Mouse (Mus musculus) CD8-positive naive resting alpha-beta T cell, adult 57 days (primary cell): ENCODE measurements around the gene Terf2. TPM values are rescaled to one million over a fixed set of nuclear protein-coding genes. Genes with fewer than 3 reads are reported as not detected.

Source experiments
- total RNA-seq: library from RNA; stranded (reverse); gene quantifications from one replicate; pipeline ENCODE4 v1.2.4, GENCODE M21; 2023

Gene Terf2
- total RNA-seq, result 62.3 TPM

DNA sequence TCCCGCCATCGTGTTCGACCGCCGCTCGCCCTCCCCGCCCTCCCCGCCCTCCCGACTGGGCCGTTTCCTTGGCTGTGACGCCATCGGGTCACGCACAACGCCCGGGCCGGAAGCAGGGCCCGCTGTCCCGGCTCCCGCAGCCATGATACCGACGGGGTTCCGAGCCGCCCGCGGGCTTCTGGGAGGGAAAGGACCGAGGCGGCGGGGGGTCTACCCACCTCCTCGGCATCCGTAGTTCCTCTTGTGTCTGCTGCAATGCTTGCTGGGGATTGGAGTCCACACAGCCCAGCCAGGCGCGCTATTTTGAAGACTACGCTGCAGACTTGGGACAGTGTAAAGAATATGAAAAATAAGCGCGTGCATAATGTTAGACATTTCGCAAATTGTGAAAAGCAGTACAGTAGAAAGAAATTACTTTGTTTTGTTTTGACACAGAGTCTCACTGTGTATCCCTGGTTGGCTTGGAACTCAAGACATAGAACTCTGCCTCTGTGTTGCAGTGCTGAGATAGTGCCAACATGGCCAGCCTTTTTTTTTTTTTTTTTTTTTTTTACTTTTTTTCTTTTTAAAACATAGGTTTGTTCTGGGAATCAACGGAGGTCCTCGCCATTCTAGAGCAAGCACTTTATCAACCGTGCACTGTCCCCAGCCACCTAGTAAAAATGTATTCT, at the start of gene Terf2:
TSS of gene Terf2 (minus strand) at position 182 of the 671 bp plus-strand sequence.

DNA sequence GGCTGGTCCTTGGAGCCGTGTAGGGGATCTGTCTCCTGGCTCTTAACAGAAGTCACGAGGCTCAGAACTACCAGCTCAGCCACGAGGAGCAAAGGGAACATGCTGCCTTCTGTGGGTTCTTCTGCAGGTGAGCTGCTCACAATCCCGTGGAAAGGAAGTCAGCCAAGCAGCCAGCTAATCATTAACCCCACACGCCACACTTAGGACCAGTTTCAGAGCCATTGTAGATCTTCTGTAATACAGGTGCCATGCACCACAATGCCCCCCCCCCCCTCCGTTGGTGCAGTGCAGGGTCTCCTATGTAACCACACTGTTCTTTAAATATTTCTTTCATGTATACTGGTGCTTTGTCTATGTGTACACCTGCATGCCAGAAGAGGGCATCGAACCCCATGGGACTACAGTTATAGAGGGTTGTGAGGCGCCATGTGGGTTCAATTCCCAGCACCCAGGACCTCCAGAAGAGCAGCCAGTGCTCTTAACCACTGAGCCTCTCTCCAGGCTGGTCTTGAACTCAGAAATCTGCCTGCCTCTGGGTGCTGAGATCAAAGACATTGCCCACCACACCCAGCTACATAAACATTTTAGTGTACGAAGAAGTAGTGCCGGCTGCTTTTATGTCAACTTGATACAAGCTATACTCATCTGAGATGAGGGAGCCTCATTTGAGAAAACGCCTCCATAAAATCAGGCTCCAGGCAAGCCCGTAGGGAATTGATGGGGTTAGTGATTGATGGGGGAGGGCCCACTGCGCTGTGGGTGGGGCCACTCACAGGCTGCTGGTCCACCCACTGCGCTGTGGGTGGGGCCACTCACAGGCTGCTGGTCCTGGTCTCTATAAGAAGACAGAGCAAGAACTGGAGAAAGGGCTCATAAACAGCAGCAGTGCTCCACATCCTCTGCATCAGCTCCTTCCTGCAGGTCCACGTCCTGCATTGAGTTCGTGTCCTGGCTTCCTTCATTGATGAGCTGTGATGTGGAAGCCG, 30.5 kb downstream of the Terf2 start, which contains the start of gene Tmed6:
TSS of gene Tmed6 (minus strand) at position 134 of the 986 bp plus-strand sequence.

DNA sequence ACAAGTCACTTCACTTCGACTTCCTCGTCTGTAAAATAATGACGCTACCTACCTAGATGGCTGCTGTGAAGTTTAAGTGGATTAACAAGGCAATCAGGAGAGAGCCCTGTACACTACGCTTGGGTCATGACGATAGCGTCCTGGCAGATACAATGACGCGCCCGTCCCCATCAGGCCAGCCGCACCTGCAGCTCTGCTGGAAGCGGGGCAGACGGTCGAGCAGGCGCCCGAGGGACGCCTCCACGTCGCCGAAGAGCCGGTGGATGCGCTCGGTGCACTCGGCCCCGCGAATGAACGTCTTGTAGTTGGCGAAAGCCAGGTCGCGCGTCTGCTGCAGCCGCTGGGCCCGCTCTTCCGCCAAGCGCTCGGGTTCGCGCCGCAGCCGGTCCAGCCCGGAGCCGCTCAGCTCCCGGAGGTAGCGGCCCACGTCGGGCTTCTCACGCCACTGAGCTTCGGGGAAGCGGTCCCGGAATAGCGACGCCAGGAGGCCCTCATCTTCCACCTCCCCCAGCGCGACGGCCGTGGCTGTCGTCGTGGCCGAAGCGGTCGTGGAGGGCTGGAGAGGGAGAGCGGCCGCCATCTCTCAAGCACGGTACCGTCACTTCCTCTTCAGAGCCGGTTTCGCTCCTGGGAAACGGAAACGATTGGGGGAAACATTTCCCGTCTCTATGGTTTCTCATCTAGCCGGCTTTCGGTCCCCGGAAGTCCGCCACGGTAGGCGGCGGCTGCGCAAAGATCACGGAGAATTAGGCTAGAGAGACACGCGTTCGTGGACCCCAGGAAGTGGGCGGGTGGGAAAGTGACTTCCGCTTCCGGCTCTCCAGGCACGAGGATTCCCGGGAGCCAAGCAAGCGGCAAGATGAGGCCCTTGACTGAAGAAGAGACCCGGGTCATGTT, 40.0 kb downstream of the Terf2 start, which contains the start of the genes Cog8 and Nip7:
TSS of gene Cog8 (minus strand) at position 614 of the 897 bp plus-strand sequence.
TSS of gene Nip7 (plus strand) at position 802 of the 897 bp plus-strand sequence.

DNA sequence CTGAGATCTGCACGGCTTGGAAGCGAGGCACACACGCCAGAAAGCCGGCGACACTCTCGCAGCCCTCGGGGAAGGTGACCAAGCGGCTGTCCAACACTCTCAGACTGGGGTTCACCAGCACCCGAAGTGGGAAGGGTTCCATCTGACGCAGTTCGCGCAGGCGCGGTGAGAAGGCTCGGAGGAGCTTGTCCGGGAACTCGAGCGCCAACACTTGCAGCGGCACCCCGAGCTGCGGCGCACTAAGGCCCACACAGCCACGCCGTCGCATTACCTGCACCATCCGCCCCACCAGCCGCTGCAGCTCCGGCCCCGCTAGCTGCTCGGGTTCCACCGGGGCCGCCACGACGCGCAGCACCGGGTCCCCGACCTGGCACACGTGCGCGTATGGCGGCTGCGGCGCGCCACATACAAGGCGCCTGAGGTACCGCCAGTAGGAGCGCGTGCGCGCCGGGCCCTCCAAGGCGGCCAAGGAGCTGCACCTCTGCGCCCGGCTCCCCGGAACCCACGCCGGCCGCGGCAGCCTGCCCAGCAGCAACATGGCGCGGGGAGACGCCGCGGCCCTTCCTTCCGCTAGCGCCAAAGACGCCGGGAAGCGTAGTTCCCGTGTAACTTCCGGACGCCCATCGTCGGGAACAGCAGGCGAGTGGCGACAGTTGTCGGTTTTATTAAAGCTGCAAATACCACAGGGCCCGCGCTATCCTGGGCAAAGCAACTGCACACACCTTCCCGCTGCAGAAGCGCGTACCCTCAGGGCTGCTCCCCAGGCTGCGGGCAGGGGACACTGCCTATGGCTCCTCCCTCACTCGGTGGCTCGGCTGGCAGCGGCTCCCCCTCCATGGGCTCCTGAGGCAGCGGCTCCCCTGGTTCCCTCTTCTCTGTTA, 48.0 kb downstream of the Terf2 start, which contains the start of gene Pdf:
TSS of gene Pdf (minus strand) at position 554 of the 881 bp plus-strand sequence.

DNA sequence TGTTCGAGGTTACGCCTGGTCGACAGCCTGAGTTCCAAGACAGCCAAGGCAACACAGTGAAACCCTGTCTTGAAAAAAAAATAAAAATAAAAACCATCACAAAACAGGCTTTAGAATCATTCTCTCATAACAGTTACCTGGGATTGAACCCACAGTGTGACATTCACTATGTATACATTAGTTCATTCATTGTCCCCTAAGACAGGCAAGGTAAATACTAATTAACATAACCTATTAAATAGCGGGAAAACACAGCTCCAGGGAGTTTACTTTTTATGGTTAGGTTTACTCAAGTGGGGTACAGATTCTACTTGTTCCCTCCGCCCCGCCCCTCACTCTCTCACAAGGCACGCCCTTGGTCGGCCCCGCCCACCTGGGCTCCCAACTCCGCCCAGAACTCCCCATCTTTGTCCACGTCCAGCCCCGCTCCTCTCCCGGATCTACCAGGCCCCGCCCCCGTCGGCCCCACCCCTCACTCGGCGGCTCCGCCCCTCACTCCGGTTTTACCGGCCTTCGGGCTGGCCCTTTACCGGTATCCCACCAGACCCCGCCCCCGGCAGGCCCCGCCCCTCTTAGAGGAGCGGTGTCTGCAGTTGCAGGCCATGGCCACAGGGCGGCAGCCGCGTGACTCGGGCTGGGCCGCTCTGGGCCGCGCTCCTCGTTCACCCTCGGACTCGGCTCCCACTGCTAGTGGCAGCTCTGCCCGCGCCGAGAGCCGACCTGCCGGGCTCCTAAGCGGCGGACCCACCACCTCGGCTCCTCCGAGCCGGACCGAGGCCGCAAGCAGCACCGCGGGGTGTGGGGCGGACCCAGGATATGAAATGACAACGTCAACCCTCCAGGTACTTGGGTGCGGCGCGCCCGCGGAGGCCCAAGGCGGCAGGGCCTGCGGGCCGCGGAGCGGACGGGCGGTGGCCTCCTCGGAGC, 65.4 kb downstream of the Terf2 start, which contains the start of gene Vps4a:
TSS of gene Vps4a (plus strand) at position 573 of the 927 bp plus-strand sequence.

Other genes starting within 250 kb of the Terf2 start
- gene Has3, start 226.3 kb downstream of the Terf2 start, total RNA-seq, result 0.70 TPM
- gene Utp4, start 202.9 kb downstream of the Terf2 start, total RNA-seq, result 45.4 TPM
- gene Sntb2, start 160.8 kb downstream of the Terf2 start, total RNA-seq, result 11.6 TPM
- 45.4 TPM for gene Vps4a, start 65.3 kb downstream of the Terf2 start, total RNA-seq
- gene Pdf, start 47.9 kb downstream of the Terf2 start, total RNA-seq, result 7.4 TPM
- gene Cog8, start 39.9 kb downstream of the Terf2 start, total RNA-seq, result 36.2 TPM
- 62.6 TPM for gene Nip7, start 39.7 kb downstream of the Terf2 start, total RNA-seq
- gene Tmed6, start 30.9 kb downstream of the Terf2 start, total RNA-seq, result 1.4 TPM
- gene Cyb5b, start 54.1 kb upstream of the Terf2 start, total RNA-seq, result 26.9 TPM
- gene Nfat5, start 196.9 kb upstream of the Terf2 start, total RNA-seq, result 55.5 TPM